Mouse (Mus musculus): ENCODE results near the gene Clpx. TPM values are rescaled to one million over a fixed set of nuclear protein-coding genes. Genes with fewer than 3 reads are reported as not detected.
"Not testable (repeated sequence)": the region's sequence is repeated elsewhere in the genome, so short reads cannot be mapped to it uniquely, and the experiment has no call there.

Clpx gene
- polyA plus RNA-seq, 1 experiment from 2014 or later, result 55.5 TPM

DNA sequence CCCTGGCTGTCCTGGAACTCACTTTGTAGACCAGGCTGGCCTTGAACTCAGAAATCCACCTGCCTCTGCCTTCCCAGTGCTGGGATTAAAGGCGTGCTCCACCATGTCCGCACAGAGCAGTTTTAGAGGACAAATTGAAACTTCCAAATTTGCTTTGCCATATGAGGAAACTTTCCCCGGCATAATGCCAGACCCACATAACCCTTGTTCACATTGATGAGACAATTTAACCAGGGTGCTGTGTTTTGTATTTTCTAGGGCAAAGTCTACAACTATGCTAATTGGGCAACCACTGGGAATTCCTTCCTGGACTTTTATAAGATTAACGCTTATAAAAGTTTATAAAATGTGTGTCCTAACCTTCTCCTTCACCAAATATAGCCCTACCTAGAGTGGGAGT is 4.1 kb upstream of the Clpx start:
- DNase-seq (ENCODE audit: low spot score), result no peak

- no peak for DNase-seq (ENCODE audit: low spot score)
These were observed 1.6 kb upstream of the Clpx start for GRCm38 (mm10) chr9:65292421-65292820.

DNA sequence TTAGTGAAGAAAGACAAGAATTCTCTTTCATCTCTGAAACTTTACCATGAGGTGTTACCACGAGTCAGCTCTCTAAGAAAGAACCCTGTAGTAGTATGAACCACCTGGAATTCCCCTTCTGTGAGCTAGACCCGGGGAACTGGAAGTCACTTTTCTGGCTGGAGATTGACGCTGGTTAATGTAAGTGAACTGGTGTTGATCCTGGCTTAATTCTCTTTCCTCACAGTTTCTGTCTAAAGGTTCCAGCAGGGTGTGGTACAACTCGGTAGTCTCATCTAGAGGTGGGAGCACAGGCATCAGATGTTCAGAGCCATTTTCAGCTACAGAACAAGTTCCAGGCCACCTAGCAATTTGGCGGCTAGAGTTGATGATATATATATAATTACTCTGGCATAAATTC is 941 bp upstream of the Clpx start:
- peak; percentile 20 for DNase-seq (ENCODE audit: low spot score)

DNA sequence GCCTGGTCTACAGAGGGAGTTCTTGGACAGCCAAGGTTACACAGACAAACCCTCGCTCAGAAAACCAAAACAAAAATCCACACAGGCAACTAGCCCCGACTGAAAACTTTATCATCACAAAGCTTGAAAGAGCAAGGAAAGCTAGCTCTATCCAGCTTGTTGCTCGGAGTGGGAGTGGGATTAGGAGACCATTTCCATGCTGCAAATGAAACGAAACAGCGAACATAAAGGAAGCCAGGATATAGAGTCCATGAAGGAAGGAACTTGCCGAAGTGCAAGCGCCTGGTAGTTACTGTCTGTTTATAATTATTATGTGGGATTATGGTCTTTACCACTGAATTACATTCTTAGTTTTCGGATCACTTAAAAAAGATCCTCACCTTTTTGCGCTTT is 484 bp upstream of the Clpx start:
- no peak for DNase-seq (ENCODE audit: low spot score)

GRCm38 (mm10) chr9:65294716-65295378 is 787 bp downstream of the Clpx start:
- no peak for DNase-seq (ENCODE audit: low spot score)

DNA sequence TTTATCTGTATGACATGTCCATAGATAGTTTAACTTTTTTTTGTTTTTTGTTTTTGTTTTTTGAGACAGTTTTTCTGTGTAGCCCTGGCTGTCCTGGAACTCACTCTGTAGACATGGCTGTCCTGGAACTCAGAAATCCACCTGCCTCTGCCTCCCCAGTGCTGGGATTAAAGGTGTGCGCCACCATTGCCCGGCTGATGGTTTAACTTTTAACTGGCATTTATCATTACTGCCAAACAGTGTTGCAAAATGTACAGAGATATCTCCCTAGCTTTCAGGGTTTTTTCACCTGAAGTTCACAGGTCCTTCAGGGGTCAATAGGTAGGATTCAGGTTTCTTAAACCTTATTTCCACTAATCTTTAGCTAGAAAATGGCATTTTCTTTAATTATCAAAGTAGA is 3.0 kb downstream of the Clpx start:
- no peak for DNase-seq (ENCODE audit: low spot score)

DNA sequence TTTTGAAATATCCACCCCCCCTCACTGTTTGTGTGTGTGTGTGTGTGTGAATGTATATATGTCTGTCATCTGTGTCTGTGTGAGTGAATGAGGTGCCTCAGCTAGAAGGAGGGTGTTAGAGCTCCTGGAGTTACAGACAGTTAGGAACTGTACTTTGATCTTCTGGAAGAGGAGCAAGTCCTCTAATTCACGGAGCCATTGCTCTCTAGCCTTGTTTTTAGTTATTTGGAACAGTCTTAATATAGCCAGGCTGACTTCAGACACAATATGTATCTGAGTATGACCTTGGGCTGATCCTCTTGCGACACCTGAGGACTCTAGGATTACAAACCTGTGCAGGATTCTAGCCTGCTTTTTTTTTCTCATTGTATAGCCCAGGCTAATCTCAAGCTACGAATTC is 4.7 kb downstream of the Clpx start:
- DNase-seq (ENCODE audit: low spot score), result no peak

- no peak for DNase-seq (ENCODE audit: low spot score)
These were observed 5.6 kb downstream of the Clpx start for GRCm38 (mm10) chr9:65299650-65300049.

GRCm38 (mm10) chr9:65302327-65302983 is 8.4 kb downstream of the Clpx start:
- DNase-seq (ENCODE audit: low spot score), result no peak

- DNase-seq (ENCODE audit: low spot score), result no peak
These were observed 9.5 kb downstream of the Clpx start for GRCm38 (mm10) chr9:65303586-65303985.

GRCm38 (mm10) chr9:65304300-65304699 is 10.2 kb downstream of the Clpx start:
- no peak for DNase-seq (ENCODE audit: low spot score)

DNA sequence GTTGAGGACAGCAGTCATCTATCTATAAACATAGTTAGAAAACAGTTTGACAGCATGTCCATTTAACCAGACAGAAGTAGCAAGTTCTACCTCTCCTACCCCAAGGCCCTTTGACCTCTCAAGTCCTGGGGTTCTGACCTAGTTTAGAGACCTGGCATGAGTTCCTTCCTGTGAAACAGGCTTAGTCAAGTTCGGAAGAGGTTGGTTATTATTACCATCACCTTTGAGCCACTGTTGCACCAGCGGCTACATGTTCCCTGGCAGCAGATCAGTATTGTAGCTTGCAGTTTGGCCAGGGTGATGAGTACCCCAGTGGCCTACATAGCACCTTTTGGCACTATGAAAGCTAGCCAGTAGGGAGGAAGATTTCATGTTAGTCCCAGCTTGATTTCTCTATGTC is 12.6 kb downstream of the Clpx start:
- no peak for DNase-seq (ENCODE audit: low spot score)

DNA sequence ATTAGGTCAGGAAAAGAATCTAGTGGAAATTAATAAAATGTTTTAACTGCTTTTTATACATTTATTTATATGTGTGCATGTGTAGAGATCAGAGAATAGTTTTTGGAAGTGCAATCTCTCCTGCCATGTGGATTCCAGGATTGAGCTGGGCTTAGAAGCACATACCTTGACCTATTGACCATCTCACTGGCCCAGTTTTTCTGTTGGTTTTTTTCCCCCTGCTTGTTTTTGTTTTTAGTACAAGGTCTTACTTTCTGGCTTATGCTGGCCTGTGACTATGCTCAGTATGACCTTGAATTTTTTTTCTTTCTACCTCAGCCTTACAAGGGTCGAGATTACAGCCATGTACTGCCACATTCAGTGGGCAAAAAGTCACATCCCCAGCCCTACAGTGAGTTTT is 14.0 kb downstream of the Clpx start:
- DNase-seq (ENCODE audit: low spot score), result no peak

- DNase-seq (ENCODE audit: low spot score), result no peak
These were observed 18.8 kb downstream of the Clpx start for GRCm38 (mm10) chr9:65312669-65313357.

DNA sequence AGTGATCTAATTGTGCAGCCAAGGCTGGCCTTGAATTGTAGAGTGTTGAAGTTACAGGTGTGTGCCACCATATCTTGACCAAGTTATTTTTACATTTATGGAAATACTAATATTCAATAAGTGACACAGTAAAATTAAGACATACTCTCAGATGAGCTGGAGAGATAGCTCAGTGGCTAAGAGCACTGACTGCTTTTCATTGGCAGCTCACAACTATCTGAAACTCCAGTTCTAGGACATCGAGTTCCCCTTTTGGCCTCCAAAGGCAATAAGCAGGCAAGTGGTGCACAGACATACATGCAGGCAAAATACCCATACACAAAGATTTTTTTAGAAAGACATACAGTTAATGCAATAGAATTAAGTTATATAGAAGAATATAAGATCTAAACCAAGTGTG is 19.8 kb downstream of the Clpx start:
- no peak for DNase-seq (ENCODE audit: low spot score)

DNA sequence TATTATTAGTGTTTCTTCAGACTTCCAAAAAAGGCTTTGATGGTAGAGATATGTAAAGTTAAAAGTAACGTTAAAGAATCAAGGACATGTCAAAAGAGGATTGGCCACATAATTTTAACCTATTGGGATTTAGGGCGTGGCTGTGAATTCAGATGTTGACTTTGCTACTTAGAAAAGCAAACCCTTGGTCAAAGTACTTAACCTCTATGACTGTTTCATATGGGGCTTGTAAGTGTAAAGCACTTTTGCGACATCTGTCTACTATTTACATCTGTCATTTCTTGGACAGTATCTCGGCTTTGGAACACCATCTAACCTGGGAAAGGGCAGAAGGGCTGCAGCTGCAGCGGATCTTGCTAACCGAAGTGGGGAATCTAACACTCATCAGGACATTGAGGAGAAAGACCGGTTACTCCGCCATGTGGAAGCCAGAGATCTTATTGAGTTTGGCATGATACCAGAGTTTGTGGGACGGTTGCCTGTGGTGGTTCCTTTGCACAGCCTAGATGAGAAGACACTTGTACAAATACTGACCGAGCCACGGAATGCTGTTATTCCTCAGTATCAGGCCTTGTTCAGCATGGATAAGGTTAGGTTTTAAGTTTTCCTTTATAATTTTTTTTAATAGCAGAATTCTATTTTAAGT is 28.3 kb downstream of the Clpx start:
- no peak for DNase-seq (ENCODE audit: low spot score)

DNA sequence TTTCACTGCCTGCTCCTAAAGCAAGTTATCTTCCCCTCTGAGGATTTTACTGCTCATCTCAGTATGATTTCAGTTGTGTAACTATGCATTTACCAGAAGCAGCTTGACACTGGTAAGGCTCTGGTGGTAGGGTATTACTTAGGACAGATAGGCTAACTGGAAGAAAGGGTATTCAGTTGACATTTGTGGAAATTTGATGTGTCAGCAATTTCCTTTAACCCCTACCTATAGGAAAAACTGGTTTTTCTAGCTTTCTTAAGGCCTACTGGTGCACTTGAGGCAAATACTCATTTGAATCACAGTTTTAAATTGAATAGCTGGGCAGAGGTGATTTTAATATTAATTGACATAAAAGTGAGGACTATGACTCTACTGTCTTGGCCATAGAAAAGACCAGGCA is 31.9 kb downstream of the Clpx start:
- DNase-seq (ENCODE audit: low spot score), result no peak

DNA sequence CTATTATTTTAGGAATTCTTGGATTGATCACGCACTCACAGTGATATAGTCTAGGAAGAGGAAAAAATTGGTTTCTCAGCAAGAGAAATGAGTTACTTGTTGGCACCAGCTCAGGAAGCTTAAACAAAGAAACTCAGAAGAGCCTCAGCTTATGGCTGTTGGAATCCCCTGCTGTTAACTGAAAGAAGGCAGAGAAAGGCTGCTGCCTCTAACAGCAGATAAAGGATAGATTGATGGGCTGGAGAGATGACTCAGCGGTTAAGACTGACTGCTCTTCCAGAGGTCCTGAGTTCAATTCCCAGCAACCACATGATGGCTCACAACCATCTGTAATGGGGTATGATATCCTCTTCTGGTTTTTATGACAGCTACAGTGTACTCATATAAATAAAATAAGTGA is 33.3 kb downstream of the Clpx start:
- no peak for DNase-seq (ENCODE audit: low spot score)

DNA sequence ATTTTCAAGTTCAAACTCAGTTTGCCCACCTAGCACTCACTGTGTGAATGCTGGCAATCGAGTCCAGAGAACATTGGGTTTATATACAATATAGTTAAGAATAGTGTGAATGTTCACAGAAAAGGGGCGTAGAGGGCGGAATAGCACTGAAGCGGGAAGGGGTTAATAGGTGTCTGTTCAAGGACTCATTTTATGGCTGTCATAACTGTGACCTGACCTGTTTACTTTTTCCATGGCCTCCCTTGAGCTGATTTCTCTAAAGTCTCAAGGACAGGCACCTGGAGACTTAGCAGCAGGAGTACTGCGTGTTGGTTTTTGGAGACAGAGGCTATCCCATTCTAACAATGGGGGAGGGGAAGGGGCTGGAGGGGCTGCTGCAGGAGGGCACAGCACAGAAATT is 39.9 kb downstream of the Clpx start:
- DNase-seq (ENCODE audit: low spot score), result no peak

DNA sequence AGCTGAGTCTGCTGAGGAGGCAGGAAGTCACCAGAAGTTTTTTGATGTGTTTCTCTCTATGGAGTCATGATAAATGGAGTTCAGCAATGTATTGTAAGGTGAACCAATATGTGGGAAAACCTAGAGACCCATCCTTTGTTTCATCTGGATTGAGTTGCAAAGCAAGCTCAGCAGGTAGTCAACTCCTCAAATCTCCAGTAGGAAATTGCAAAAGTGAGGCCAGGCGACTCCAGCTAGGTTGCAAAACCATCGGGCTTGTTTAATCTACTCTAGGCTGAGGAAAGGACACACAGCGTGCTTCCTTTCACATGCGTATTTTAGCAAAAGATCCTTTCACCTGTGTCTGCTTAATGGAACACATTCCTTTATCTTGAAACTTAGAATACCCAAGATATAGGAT is 45.1 kb downstream of the Clpx start:
- DNase-seq (ENCODE audit: low spot score), result no peak

DNA sequence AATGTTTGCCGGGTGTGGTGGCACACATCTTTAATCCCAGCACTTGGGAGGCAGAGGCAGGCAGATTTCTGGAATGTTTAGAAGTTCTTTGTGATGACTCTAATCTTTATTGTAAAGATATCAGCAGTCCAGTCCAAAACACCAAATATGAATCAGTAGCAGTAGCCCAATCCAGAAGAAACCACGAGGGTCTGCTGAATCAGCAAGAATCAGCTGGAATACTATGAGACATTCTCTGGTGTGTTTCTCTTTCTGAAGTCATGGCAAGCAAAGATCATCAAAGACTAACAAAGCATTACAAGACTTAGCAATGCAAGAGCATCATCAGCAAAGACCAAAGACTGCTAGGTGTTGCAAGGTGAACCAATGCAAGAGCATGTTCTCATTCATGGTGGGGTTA is 46.4 kb downstream of the Clpx start:
- DNase-seq (ENCODE audit: low spot score), result no peak

DNA sequence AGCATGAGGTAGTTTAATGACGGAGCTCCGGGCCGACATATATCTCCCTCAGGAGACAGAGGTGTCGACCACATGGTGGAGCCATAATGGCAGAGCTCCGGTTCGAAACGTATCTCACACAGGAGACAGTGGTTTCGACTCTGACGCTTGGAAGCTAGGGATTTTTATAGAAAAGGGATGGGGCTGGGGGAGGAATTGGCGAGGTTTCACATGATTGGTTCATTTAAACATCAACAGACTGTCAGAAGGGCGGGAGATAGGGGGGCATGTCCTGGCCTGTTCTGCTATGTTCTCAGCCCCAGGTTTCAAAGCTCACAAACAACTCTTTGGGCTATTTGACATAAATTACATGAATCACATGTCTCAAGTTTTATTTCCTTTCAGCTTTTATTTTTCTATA is 51.4 kb downstream of the Clpx start:
- not testable (repeated sequence) for DNase-seq (ENCODE audit: low spot score)
